Mouse (Mus musculus): ENCODE results near the gene Snrpf. TPM values are rescaled to one million over a fixed set of nuclear protein-coding genes. Genes with fewer than 3 reads are reported as not detected.
A peak's percentile ranks its signal among the peaks of the same experiment; 100 is the strongest.

Gene Snrpf
- total and polyA plus RNA-seq, 2 experiments, result 13.7 to 14.5 TPM

- no peak for DNase-seq (ENCODE audit: extremely low read depth, low read depth, low spot score)
- no peak overlapping the region for H3K27ac ChIP-seq (replicated peaks; ENCODE audit: insufficient read depth, low read depth, low read length)
- TF ChIP-seq CTCF (IDR thresholded peaks at IDR 0.05; ENCODE audit: low read depth, low read length) (no peak), POLR2A (IDR thresholded peaks at IDR 0.05; ENCODE audit: extremely low read depth, insufficient read depth, low read length) (no peak)
- WGBS, result 38% methylated on average over 10 of the region's 10 CpGs
- H3K4me1 ChIP-seq (ENCODE audit: control insufficient read depth, insufficient read depth, low read length), result peaks cover 2% of the 10 kb centered on the region; the same call in 1 of the 2 replicates
- H3K36me3 ChIP-seq (ENCODE audit: control insufficient read depth, insufficient read depth, low read length), result no peaks in the 10 kb centered on the region
- H3K27me3 ChIP-seq (ENCODE audit: control insufficient read depth, insufficient read depth, low read length), result no peaks in the 10 kb centered on the region; the same call in 1 of the 2 replicates
- no peak overlapping the region for H3K4me3 ChIP-seq (ENCODE audit: insufficient read depth, low read depth, low read length)
- H3K9ac ChIP-seq (ENCODE audit: low read depth, low read length), result no peak overlapping the region
- H3K79me2 ChIP-seq (ENCODE audit: control insufficient read depth, insufficient read depth, low read length), result no peaks in the 10 kb centered on the region
Measured at GRCm38 (mm10) chr10:93624151-93624550, 34.6 kb upstream of the Snrpf start.

- Histone ChIP-seq H3K9ac (ENCODE audit: low read depth, low read length) (no peak overlapping the region), H3K27ac (replicated peaks; ENCODE audit: insufficient read depth, low read depth, low read length) (no peak overlapping the region), H3K79me2 (ENCODE audit: control insufficient read depth, insufficient read depth, low read length) (no peaks in the 10 kb centered on the region), H3K27me3 (ENCODE audit: control insufficient read depth, insufficient read depth, low read length) (no peaks in the 10 kb centered on the region; the same call in 1 of the 2 replicates), H3K4me1 (ENCODE audit: control insufficient read depth, insufficient read depth, low read length) (peaks cover 2% of the 10 kb centered on the region; the same call in 1 of the 2 replicates), H3K36me3 (ENCODE audit: control insufficient read depth, insufficient read depth, low read length) (no peaks in the 10 kb centered on the region), H3K4me3 (ENCODE audit: insufficient read depth, low read depth, low read length) (no peak overlapping the region)
- WGBS, result 13% methylated on average over 9 of the region's 9 CpGs
- no peak for TF ChIP-seq CTCF (IDR thresholded peaks at IDR 0.05; ENCODE audit: low read depth, low read length)
- no peak for TF ChIP-seq POLR2A (IDR thresholded peaks at IDR 0.05; ENCODE audit: extremely low read depth, insufficient read depth, low read length)
- DNase-seq (ENCODE audit: extremely low read depth, low read depth, low spot score), result peak; percentile 59
Measured at GRCm38 (mm10) chr10:93623725-93624124, 34.2 kb upstream of the Snrpf start.

- Histone ChIP-seq H3K4me3 (ENCODE audit: insufficient read depth, low read depth, low read length) (no peak overlapping the region), H3K79me2 (ENCODE audit: control insufficient read depth, insufficient read depth, low read length) (no peaks in the 10 kb centered on the region), H3K27ac (replicated peaks; ENCODE audit: insufficient read depth, low read depth, low read length) (no peak overlapping the region), H3K36me3 (ENCODE audit: control insufficient read depth, insufficient read depth, low read length) (no peaks in the 10 kb centered on the region), H3K4me1 (ENCODE audit: control insufficient read depth, insufficient read depth, low read length) (peaks cover 2% of the 10 kb centered on the region; the same call in 1 of the 2 replicates), H3K27me3 (ENCODE audit: control insufficient read depth, insufficient read depth, low read length) (no peaks in the 10 kb centered on the region), H3K9ac (ENCODE audit: low read depth, low read length) (no peak overlapping the region)
- 62% methylated on average over 7 of the region's 7 CpGs for WGBS
- no peak for DNase-seq (ENCODE audit: extremely low read depth, low read depth, low spot score)
- TF ChIP-seq POLR2A (IDR thresholded peaks at IDR 0.05; ENCODE audit: extremely low read depth, insufficient read depth, low read length), result no peak
Measured at GRCm38 (mm10) chr10:93620438-93621179, 31.1 kb upstream of the Snrpf start.

GRCm38 (mm10) chr10:93614850-93615249 lies 25.3 kb upstream of the Snrpf start:
- Histone ChIP-seq H3K9ac (ENCODE audit: low read depth, low read length) (no peak overlapping the region), H3K4me3 (ENCODE audit: insufficient read depth, low read depth, low read length) (no peak overlapping the region), H3K79me2 (ENCODE audit: control insufficient read depth, insufficient read depth, low read length) (no peaks in the 10 kb centered on the region), H3K27me3 (ENCODE audit: control insufficient read depth, insufficient read depth, low read length) (no peaks in the 10 kb centered on the region), H3K27ac (replicated peaks; ENCODE audit: insufficient read depth, low read depth, low read length) (no peak overlapping the region), H3K36me3 (ENCODE audit: control insufficient read depth, insufficient read depth, low read length) (no peaks in the 10 kb centered on the region), H3K4me1 (ENCODE audit: control insufficient read depth, insufficient read depth, low read length) (no peaks in the 10 kb centered on the region; the same call in 1 of the 2 replicates)
- DNase-seq (ENCODE audit: extremely low read depth, low read depth, low spot score), result no peak
- no peak for TF ChIP-seq CTCF (IDR thresholded peaks at IDR 0.05; ENCODE audit: low read depth, low read length)
- TF ChIP-seq POLR2A (IDR thresholded peaks at IDR 0.05; ENCODE audit: extremely low read depth, insufficient read depth, low read length), result no peak
- WGBS, result 76% methylated on average over 8 of the region's 8 CpGs

- H3K9ac ChIP-seq (ENCODE audit: low read depth, low read length), result no peak overlapping the region
- H3K27me3 ChIP-seq (ENCODE audit: control insufficient read depth, insufficient read depth, low read length), result no peaks in the 10 kb centered on the region
- WGBS, result 47% methylated on average over 18 of the region's 18 CpGs
- H3K36me3 ChIP-seq (ENCODE audit: control insufficient read depth, insufficient read depth, low read length), result no peaks in the 10 kb centered on the region
- no peak overlapping the region for H3K27ac ChIP-seq (replicated peaks; ENCODE audit: insufficient read depth, low read depth, low read length)
- no peaks in the 10 kb centered on the region; the same call in 1 of the 2 replicates for H3K4me1 ChIP-seq (ENCODE audit: control insufficient read depth, insufficient read depth, low read length)
- no peaks in the 10 kb centered on the region for H3K79me2 ChIP-seq (ENCODE audit: control insufficient read depth, insufficient read depth, low read length)
- H3K4me3 ChIP-seq (ENCODE audit: insufficient read depth, low read depth, low read length), result no peak overlapping the region
- DNase-seq (ENCODE audit: extremely low read depth, low read depth, low spot score), result peak; percentile 21
- TF ChIP-seq CTCF (IDR thresholded peaks at IDR 0.05; ENCODE audit: low read depth, low read length), result peak; percentile 66
- TF ChIP-seq POLR2A (IDR thresholded peaks at IDR 0.05; ENCODE audit: extremely low read depth, insufficient read depth, low read length), result no peak
Measured at GRCm38 (mm10) chr10:93611419-93612007, 22.0 kb upstream of the Snrpf start.

- Histone ChIP-seq H3K79me2 (ENCODE audit: control insufficient read depth, insufficient read depth, low read length) (no peaks in the 10 kb centered on the region), H3K27me3 (ENCODE audit: control insufficient read depth, insufficient read depth, low read length) (no peaks in the 10 kb centered on the region), H3K4me1 (ENCODE audit: control insufficient read depth, insufficient read depth, low read length) (no peaks in the 10 kb centered on the region; the same call in 1 of the 2 replicates), H3K4me3 (ENCODE audit: insufficient read depth, low read depth, low read length) (no peak overlapping the region), H3K27ac (replicated peaks; ENCODE audit: insufficient read depth, low read depth, low read length) (no peak overlapping the region), H3K9ac (ENCODE audit: low read depth, low read length) (no peak overlapping the region), H3K36me3 (ENCODE audit: control insufficient read depth, insufficient read depth, low read length) (no peaks in the 10 kb centered on the region)
- DNase-seq (ENCODE audit: extremely low read depth, low read depth, low spot score), result no peak
- WGBS, result 100% methylated on average over 1 of the region's 1 CpGs
- no peak for TF ChIP-seq POLR2A (IDR thresholded peaks at IDR 0.05; ENCODE audit: extremely low read depth, insufficient read depth, low read length)
- TF ChIP-seq CTCF (IDR thresholded peaks at IDR 0.05; ENCODE audit: low read depth, low read length), result no peak
Measured at GRCm38 (mm10) chr10:93610896-93611295, 21.4 kb upstream of the Snrpf start.

Data from liver, adult 2 months (tissue).